Mouse (Mus musculus): ENCODE measurements around the gene Gm10139.
"Not testable (repeated sequence)": the region's sequence is repeated elsewhere in the genome, so short reads cannot be mapped to it uniquely, and the experiment has no call there.

Gene Gm10139

GRCm38 (mm10) chr13:65512378-65512777 lies at the start of gene Gm10139:
Gene Gm10139 (plus strand): TSS chr13:65512678.
- in situ Hi-C loops (cut with MboI, MseI), result loop anchor here (5.0 to 10.0 kb wide), 2 partner anchors 135 to 922 kb away; no protein-coding TSS in a partner anchor

DNA sequence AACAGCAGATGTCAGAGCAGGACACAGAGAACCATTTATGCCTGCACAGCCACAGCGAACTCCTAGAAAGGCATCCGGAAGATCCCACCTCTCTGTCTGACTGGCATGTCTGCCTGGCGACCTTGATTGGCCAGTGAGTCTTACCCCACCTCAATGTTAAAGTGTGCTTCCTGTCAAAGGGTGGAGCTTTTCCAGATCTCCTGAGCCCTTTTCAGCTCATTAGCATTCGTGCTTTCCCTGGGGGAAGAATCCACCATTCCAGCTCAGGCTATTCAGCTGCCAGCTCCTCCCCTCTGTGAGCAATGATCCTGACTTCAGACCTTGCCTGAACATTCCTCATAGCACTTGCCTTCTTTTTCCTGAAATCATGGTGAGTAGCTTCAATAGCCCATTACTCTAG lies 45.2 kb downstream of the Gm10139 start:
- in situ Hi-C loops (cut with MboI, MseI), result not testable (repeated sequence)

All from T-helper 2 cell (primary cell).